Mouse (Mus musculus) spleen, adult 2 months (tissue): Measurements from ENCODE around the gene Tiam1.

ENCODE experiments used
- CTCF ChIP-seq: fragments of 200-500 bp; IDR thresholded peaks from 2 replicates; pipeline ENCODE4 v1.5.1; 2011; ENCODE audit warnings: mild to moderate bottlenecking, inconsistent platforms; ENCODE audit not compliant: insufficient read depth, insufficient read length, insufficient replicate concordance; ENCODE audit errors: extremely low read depth
- POLR2A ChIP-seq: fragments of 200-500 bp; IDR thresholded peaks from 2 replicates; pipeline ENCODE4 v1.6.1; 2011; ENCODE audit warnings: low read depth, low read length, inconsistent platforms

DNA sequence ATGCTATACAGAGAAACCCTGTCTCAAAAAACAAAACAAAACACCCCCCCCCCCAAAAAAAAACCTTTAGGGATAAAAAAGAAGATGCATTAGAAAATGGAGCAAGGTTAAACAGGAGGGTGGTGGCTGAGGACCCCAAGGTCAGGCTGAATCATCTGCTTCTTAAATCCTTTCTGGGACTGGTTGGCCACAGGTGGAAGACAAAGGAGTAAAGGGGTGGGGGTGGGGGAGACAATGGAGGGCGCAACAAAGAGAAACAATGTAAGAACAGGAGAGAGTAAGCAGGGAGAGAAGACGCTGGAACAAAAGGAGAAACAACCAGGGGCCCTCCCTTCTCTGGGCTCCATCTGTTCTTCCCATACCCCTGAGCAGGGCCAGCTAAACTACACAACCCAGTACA, 21.9 kb upstream of the Tiam1 start:
- TF ChIP-seq CTCF (no peak), POLR2A (no peak)
